Comparison of ENCODE assay signal across 13 mouse cellular contexts in genomic region chr13:91982080-91982479, GRCm38 (mm10).
"Had no signal": no experiment of that assay in that cellular context is flagged by ENCODE, and none has a peak within 500 bp of the region (broad histone marks: within the 10 kb centered on the region; RNA-seq: fewer than 3 reads in every experiment).

No protein-coding gene starts in this region.

- H3K4me2 ChIP-seq: lung, embryonic 14.5 days; midbrain, embryonic 12.5 days; neural tube, embryonic 12.5 days; stomach, embryonic 15.5 days had no signal

- H3K4me3 ChIP-seq: midbrain, embryonic 10.5 days; midbrain, embryonic 12.5 days; neural tube, embryonic 12.5 days; stomach, embryonic 15.5 days had no signal

- H3K36me3 ChIP-seq: midbrain, embryonic 10.5 days; midbrain, embryonic 12.5 days; neural tube, embryonic 12.5 days; stomach, embryonic 15.5 days had no signal

- DNase-seq: lung, adult 18-20 months; lung, embryonic 14.5 days; lung, postnatal 10 days; lung, postnatal 4 days; midbrain, embryonic 14.5 days; right cerebral cortex, postnatal 14 days; thymus, adult 18-20 months; thymus, postnatal 14 days; thymus, postnatal 36 days had no signal

- H3K27me3 ChIP-seq: midbrain, embryonic 12.5 days; neural tube, embryonic 12.5 days; stomach, embryonic 15.5 days had no signal
